Mouse (Mus musculus): ENCODE results near the gene Foxe1. TPM values are rescaled to one million over a fixed set of nuclear protein-coding genes. Genes with fewer than 3 reads are reported as not detected.

Gene Foxe1
- polyA plus RNA-seq, 1 experiment from 2014 or later: 0.31 TPM

- Histone ChIP-seq H3K27ac (ENCODE audit: low read length) (no peak overlapping the region), H3K9ac (ENCODE audit: low read length) (no peak overlapping the region), H3K27me3 (ENCODE audit: control insufficient read depth, insufficient read depth, low read length) (0 out of 2 replicates have a peak, but pooled peaks cover 3% of the 10 kb centered on the region), H3K9me3 (replicated peaks; ENCODE audit: control insufficient read depth, low read length) (no peaks in the 10 kb centered on the region), H3K36me3 (ENCODE audit: control insufficient read depth, insufficient read depth, low read length) (no peaks in the 10 kb centered on the region), H3K4me2 (ENCODE audit: low read depth, low read length) (no peak overlapping the region), H3K4me3 (replicated peaks; ENCODE audit: low read length) (no peak overlapping the region), H3K4me1 (ENCODE audit: control insufficient read depth, insufficient read depth, low read length) (no peaks in the 10 kb centered on the region)
- WGBS: 48% methylated on average over 4 of the region's 4 CpGs
- ATAC-seq (ENCODE audit: insufficient read depth, low FRiP score): no peak
These were observed 20.7 kb upstream of the Foxe1 start for GRCm38 (mm10) chr4:46322715-46323114.

GRCm38 (mm10) chr4:46328906-46329305 lies 14.5 kb upstream of the Foxe1 start:
- no peaks in the 10 kb centered on the region for H3K36me3 ChIP-seq (ENCODE audit: control insufficient read depth, insufficient read depth, low read length)
- H3K4me2 ChIP-seq (ENCODE audit: low read depth, low read length): no peak overlapping the region
- no peaks in the 10 kb centered on the region for H3K27me3 ChIP-seq (ENCODE audit: control insufficient read depth, insufficient read depth, low read length)
- no peak overlapping the region for H3K27ac ChIP-seq (ENCODE audit: low read length)
- H3K9me3 ChIP-seq (replicated peaks; ENCODE audit: control insufficient read depth, low read length): no peaks in the 10 kb centered on the region
- 62% methylated on average over 3 of the region's 3 CpGs for WGBS
- ATAC-seq (ENCODE audit: insufficient read depth, low FRiP score): no peak
- no peaks in the 10 kb centered on the region for H3K4me1 ChIP-seq (ENCODE audit: control insufficient read depth, insufficient read depth, low read length)
- H3K9ac ChIP-seq (ENCODE audit: low read length): no peak overlapping the region
- H3K4me3 ChIP-seq (replicated peaks; ENCODE audit: low read length): no peak overlapping the region

- Histone ChIP-seq H3K4me2 (ENCODE audit: low read depth, low read length) (no peak overlapping the region), H3K9ac (ENCODE audit: low read length) (no peak overlapping the region), H3K4me1 (ENCODE audit: control insufficient read depth, insufficient read depth, low read length) (no peaks in the 10 kb centered on the region), H3K4me3 (replicated peaks; ENCODE audit: low read length) (no peak overlapping the region), H3K36me3 (ENCODE audit: control insufficient read depth, insufficient read depth, low read length) (no peaks in the 10 kb centered on the region), H3K27ac (ENCODE audit: low read length) (no peak overlapping the region), H3K9me3 (replicated peaks; ENCODE audit: control insufficient read depth, low read length) (no peaks in the 10 kb centered on the region), H3K27me3 (ENCODE audit: control insufficient read depth, insufficient read depth, low read length) (peaks cover 38% of the 10 kb centered on the region)
- ATAC-seq (ENCODE audit: insufficient read depth, low FRiP score): no peak
- 3% methylated on average over 1 of the region's 1 CpGs for WGBS
These were observed 7.6 kb upstream of the Foxe1 start for GRCm38 (mm10) chr4:46335846-46336245.

- no peak overlapping the region for H3K4me2 ChIP-seq (ENCODE audit: low read depth, low read length)
- H3K9ac ChIP-seq (ENCODE audit: low read length): no peak overlapping the region
- no peaks in the 10 kb centered on the region for H3K36me3 ChIP-seq (ENCODE audit: control insufficient read depth, insufficient read depth, low read length)
- no peak overlapping the region for H3K4me3 ChIP-seq (replicated peaks; ENCODE audit: low read length)
- WGBS: 5% methylated on average over 3 of the region's 3 CpGs
- no peak overlapping the region for H3K27ac ChIP-seq (ENCODE audit: low read length)
- no peaks in the 10 kb centered on the region; the same call in 1 of the 2 replicates for H3K4me1 ChIP-seq (ENCODE audit: control insufficient read depth, insufficient read depth, low read length)
- ATAC-seq (ENCODE audit: insufficient read depth, low FRiP score): no peak
- peaks cover 57% of the 10 kb centered on the region for H3K27me3 ChIP-seq (ENCODE audit: control insufficient read depth, insufficient read depth, low read length)
- no peaks in the 10 kb centered on the region for H3K9me3 ChIP-seq (replicated peaks; ENCODE audit: control insufficient read depth, low read length)
These were observed 5.4 kb upstream of the Foxe1 start for GRCm38 (mm10) chr4:46337990-46338389.

GRCm38 (mm10) chr4:46339026-46339425 lies 4.4 kb upstream of the Foxe1 start:
- ATAC-seq (ENCODE audit: insufficient read depth, low FRiP score): no peak
- WGBS: 25% methylated on average over 10 of the region's 10 CpGs
- H3K27me3 ChIP-seq (ENCODE audit: control insufficient read depth, insufficient read depth, low read length): peaks cover 67% of the 10 kb centered on the region

GRCm38 (mm10) chr4:46339584-46339983 lies 3.8 kb upstream of the Foxe1 start:
- Histone ChIP-seq H3K27me3 (ENCODE audit: control insufficient read depth, insufficient read depth, low read length) (peaks cover 73% of the 10 kb centered on the region), H3K36me3 (ENCODE audit: control insufficient read depth, insufficient read depth, low read length) (no peaks in the 10 kb centered on the region), H3K4me2 (ENCODE audit: low read depth, low read length) (no peak overlapping the region), H3K4me1 (ENCODE audit: control insufficient read depth, insufficient read depth, low read length) (peaks cover 7% of the 10 kb centered on the region), H3K4me3 (replicated peaks; ENCODE audit: low read length) (no peak overlapping the region), H3K9me3 (replicated peaks; ENCODE audit: control insufficient read depth, low read length) (no peaks in the 10 kb centered on the region), H3K27ac (ENCODE audit: low read length) (no peak overlapping the region), H3K9ac (ENCODE audit: low read length) (no peak overlapping the region)
- no peak for ATAC-seq (ENCODE audit: insufficient read depth, low FRiP score)
- 3% methylated on average over 26 of the region's 26 CpGs for WGBS

More at GRCm38 (mm10) chr4:46339026-46339425, 4.4 kb upstream of the Foxe1 start:
- no peaks in the 10 kb centered on the region for H3K9me3 ChIP-seq (replicated peaks; ENCODE audit: control insufficient read depth, low read length)
- peaks cover 5% of the 10 kb centered on the region for H3K4me1 ChIP-seq (ENCODE audit: control insufficient read depth, insufficient read depth, low read length)
- H3K36me3 ChIP-seq (ENCODE audit: control insufficient read depth, insufficient read depth, low read length): no peaks in the 10 kb centered on the region
- H3K9ac ChIP-seq (ENCODE audit: low read length): no peak overlapping the region
- H3K4me2 ChIP-seq (ENCODE audit: low read depth, low read length): no peak overlapping the region
- no peak overlapping the region for H3K4me3 ChIP-seq (replicated peaks; ENCODE audit: low read length)
- no peak overlapping the region for H3K27ac ChIP-seq (ENCODE audit: low read length)

GRCm38 (mm10) chr4:46341831-46342680 lies 1.4 kb upstream of the Foxe1 start:
- Histone ChIP-seq H3K9me3 (replicated peaks; ENCODE audit: control insufficient read depth, low read length) (no peaks in the 10 kb centered on the region), H3K27me3 (ENCODE audit: control insufficient read depth, insufficient read depth, low read length) (peaks cover 89% of the 10 kb centered on the region), H3K4me3 (replicated peaks; ENCODE audit: low read length) (0 out of 2 replicates have a peak overlapping the region, but pooled peaks have one; percentile 45), H3K9ac (ENCODE audit: low read length) (no peak overlapping the region), H3K4me1 (ENCODE audit: control insufficient read depth, insufficient read depth, low read length) (peaks cover 9% of the 10 kb centered on the region), H3K36me3 (ENCODE audit: control insufficient read depth, insufficient read depth, low read length) (no peaks in the 10 kb centered on the region), H3K4me2 (ENCODE audit: low read depth, low read length) (peak overlapping the region; percentile 53; the same call in 1 of the 2 replicates), H3K27ac (ENCODE audit: low read length) (no peak overlapping the region)
- ATAC-seq (ENCODE audit: insufficient read depth, low FRiP score): no peak
- WGBS: 17% methylated on average over 22 of the region's 22 CpGs

GRCm38 (mm10) chr4:46342711-46343286 lies 610 bp upstream of the Foxe1 start:
- no peak for ATAC-seq (ENCODE audit: insufficient read depth, low FRiP score)
- under 1% methylated on average over 27 of the region's 28 CpGs for WGBS
- peak overlapping the region; percentile 53; the same call in 1 of the 2 replicates for H3K4me2 ChIP-seq (ENCODE audit: low read depth, low read length)

GRCm38 (mm10) chr4:46344288-46344687 lies 879 bp downstream of the Foxe1 start:
- under 1% methylated on average over 51 of the region's 51 CpGs for WGBS

More at GRCm38 (mm10) chr4:46342711-46343286, 610 bp upstream of the Foxe1 start:
- Histone ChIP-seq H3K9me3 (replicated peaks; ENCODE audit: control insufficient read depth, low read length) (no peaks in the 10 kb centered on the region), H3K27me3 (ENCODE audit: control insufficient read depth, insufficient read depth, low read length) (peaks cover 90% of the 10 kb centered on the region), H3K4me1 (ENCODE audit: control insufficient read depth, insufficient read depth, low read length) (peaks cover 9% of the 10 kb centered on the region), H3K4me3 (replicated peaks; ENCODE audit: low read length) (peak overlapping the region; percentile 45), H3K27ac (ENCODE audit: low read length) (no peak overlapping the region), H3K36me3 (ENCODE audit: control insufficient read depth, insufficient read depth, low read length) (no peaks in the 10 kb centered on the region), H3K9ac (ENCODE audit: low read length) (no peak overlapping the region)

More at GRCm38 (mm10) chr4:46344288-46344687, 879 bp downstream of the Foxe1 start:
- H3K4me1 ChIP-seq (ENCODE audit: control insufficient read depth, insufficient read depth, low read length): peaks cover 9% of the 10 kb centered on the region
- no peaks in the 10 kb centered on the region for H3K9me3 ChIP-seq (replicated peaks; ENCODE audit: control insufficient read depth, low read length)
- no peaks in the 10 kb centered on the region for H3K36me3 ChIP-seq (ENCODE audit: control insufficient read depth, insufficient read depth, low read length)
- H3K4me2 ChIP-seq (ENCODE audit: low read depth, low read length): peak overlapping the region; percentile 53
- H3K27ac ChIP-seq (ENCODE audit: low read length): no peak overlapping the region
- peak overlapping the region; percentile 45 for H3K4me3 ChIP-seq (replicated peaks; ENCODE audit: low read length)
- H3K27me3 ChIP-seq (ENCODE audit: control insufficient read depth, insufficient read depth, low read length): peaks cover 85% of the 10 kb centered on the region
- peak overlapping the region; percentile 57; the same call in 1 of the 2 replicates for H3K9ac ChIP-seq (ENCODE audit: low read length)
- no peak for ATAC-seq (ENCODE audit: insufficient read depth, low FRiP score)
